Mouse (Mus musculus) granulocyte monocyte progenitor cell, adult 5-6 weeks (primary cell): Measurements from ENCODE around the gene Trmt44. TPM values are rescaled to one million over a fixed set of nuclear protein-coding genes. Genes with fewer than 3 reads are reported as not detected.
A peak's percentile ranks its signal among the peaks of the same experiment; 100 is the strongest.

Experiments used
- ATAC-seq: replicated peaks from 2 replicates; pipeline ENCODE4 v1.8.0; 2016; ENCODE audit warnings: mild to moderate bottlenecking, moderate TSS enrichment, inconsistent platforms; ENCODE audit not compliant: poor library complexity, severe bottlenecking
- total RNA-seq, 2 experiments: library from RNA; stranded (forward) in 1 of 2; stranded (reverse) in 1 of 2; fragments of 200-712, 200-1000 nt in 1 of 2; fragments of >200 nt in 1 of 2; fragmentation: Nextera tagmentation in 1 of 2; gene quantifications; 2 replicates each; pipeline ENCODE4 v1.2.3; 2014 to 2017

Trmt44 gene
- total RNA-seq (2014; fragmentation: Nextera tagmentation), result 8.1 and 9.5 TPM in 2 replicates
- total RNA-seq (2017), result 8.5 and 13.3 TPM in 2 replicates

GRCm38 (mm10) chr5:35574653-35575599 is at the start of gene Trmt44:
TSS of gene Trmt44 (minus strand) at chr5:35575070.
- peak; percentile 94 for ATAC-seq

- no peak for ATAC-seq
Observed at GRCm38 (mm10) chr5:35623831-35624230, 49.0 kb upstream of the Trmt44 start.

- ATAC-seq, result no peak
Observed at GRCm38 (mm10) chr5:35621114-35621513, 46.2 kb upstream of the Trmt44 start.

GRCm38 (mm10) chr5:35616943-35617342 is 42.1 kb upstream of the Trmt44 start:
- no peak for ATAC-seq

GRCm38 (mm10) chr5:35612722-35613121 is 37.9 kb upstream of the Trmt44 start:
- no peak for ATAC-seq

GRCm38 (mm10) chr5:35611900-35612299 is 37.0 kb upstream of the Trmt44 start:
- no peak for ATAC-seq

GRCm38 (mm10) chr5:35611170-35611569 is 36.3 kb upstream of the Trmt44 start:
- ATAC-seq, result no peak

- no peak for ATAC-seq
Observed at GRCm38 (mm10) chr5:35610381-35610780, 35.5 kb upstream of the Trmt44 start.

- no peak for ATAC-seq
Observed at GRCm38 (mm10) chr5:35609971-35610370, 35.1 kb upstream of the Trmt44 start.

GRCm38 (mm10) chr5:35609381-35609780 is 34.5 kb upstream of the Trmt44 start:
- ATAC-seq, result 0 out of 2 replicates have a peak, but pooled peaks have one; percentile 13

GRCm38 (mm10) chr5:35608559-35608958 is 33.7 kb upstream of the Trmt44 start:
- ATAC-seq, result no peak

- ATAC-seq, result no peak
Observed at GRCm38 (mm10) chr5:35607784-35608183, 32.9 kb upstream of the Trmt44 start.

GRCm38 (mm10) chr5:35606800-35607199 is 31.9 kb upstream of the Trmt44 start:
- no peak for ATAC-seq

- no peak for ATAC-seq
Observed at GRCm38 (mm10) chr5:35605355-35605754, 30.5 kb upstream of the Trmt44 start.

- no peak for ATAC-seq
Observed at GRCm38 (mm10) chr5:35601526-35601925, 26.7 kb upstream of the Trmt44 start.

GRCm38 (mm10) chr5:35600233-35600632 is 25.4 kb upstream of the Trmt44 start:
- ATAC-seq, result no peak

- ATAC-seq, result peak; percentile 66
Observed at GRCm38 (mm10) chr5:35596169-35597160, 21.6 kb upstream of the Trmt44 start.

- peak; percentile 75 for ATAC-seq
Observed at GRCm38 (mm10) chr5:35595706-35596105, 20.8 kb upstream of the Trmt44 start.

- no peak for ATAC-seq
Observed at GRCm38 (mm10) chr5:35594768-35595167, 19.9 kb upstream of the Trmt44 start.

GRCm38 (mm10) chr5:35593272-35593671 is 18.4 kb upstream of the Trmt44 start:
- ATAC-seq, result no peak

GRCm38 (mm10) chr5:35592824-35593223 is 18.0 kb upstream of the Trmt44 start:
- no peak for ATAC-seq
